Mouse (Mus musculus) mammary gland, adult 2 months (tissue): ENCODE results near the gene Cxcl12. TPM values are rescaled to one million over a fixed set of nuclear protein-coding genes. Genes with fewer than 3 reads are reported as not detected.

ENCODE experiments used
- polyA plus RNA-seq: library from polyadenylated mRNA; depleted of rRNA; stranded (reverse); fragments of >200 nt; gene quantifications from 2 replicates; pipeline ENCODE4 v1.2.3, GENCODE M21; 2012; ENCODE audit warnings: low replicate concordance; rRNA removed

Cxcl12 gene
- polyA plus RNA-seq = 285 and 389 TPM in 2 replicates

DNA sequence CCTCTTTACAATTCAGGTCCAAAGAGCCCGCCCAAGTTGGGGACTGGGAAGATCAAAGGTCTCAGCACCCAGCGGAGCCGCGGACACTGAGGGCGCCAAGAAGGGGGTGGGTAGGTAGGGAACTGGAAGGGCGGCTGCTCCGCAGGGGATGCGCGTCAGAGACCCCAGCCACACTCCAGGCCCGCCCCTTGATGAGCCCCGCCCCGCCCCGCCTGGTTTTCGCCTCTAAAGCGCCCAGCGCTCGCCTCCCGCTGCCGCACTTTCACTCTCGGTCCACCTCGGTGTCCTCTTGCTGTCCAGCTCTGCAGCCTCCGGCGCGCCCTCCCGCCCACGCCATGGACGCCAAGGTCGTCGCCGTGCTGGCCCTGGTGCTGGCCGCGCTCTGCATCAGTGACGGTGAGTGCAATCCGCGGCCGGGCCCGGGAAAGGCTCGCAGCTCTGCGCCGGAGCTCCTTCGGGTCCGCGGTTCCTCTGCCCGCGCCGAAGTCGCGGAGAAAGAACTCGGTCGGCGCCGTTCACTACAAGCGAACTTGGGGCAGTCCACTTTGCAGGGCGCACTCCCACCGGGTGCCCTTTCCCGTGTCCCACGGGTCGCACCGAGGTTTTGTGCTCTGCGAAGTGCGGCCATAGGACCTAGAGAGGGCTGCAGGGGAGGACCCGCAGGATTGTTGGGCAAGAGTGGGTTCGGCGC lies at the start of gene Cxcl12:
TSS of gene Cxcl12 (plus strand) at position 215 of the 691 bp plus-strand sequence.

